Mouse (Mus musculus) liver, adult 2 months (tissue): ENCODE data around the gene Rnf121. TPM values are rescaled to one million over a fixed set of nuclear protein-coding genes. Genes with fewer than 3 reads are reported as not detected.

Experiments
- DNase-seq: peaks from one replicate; pipeline ENCODE4 v3.0.0-alpha.2; 2011; ENCODE audit warnings: low read depth, low spot score; ENCODE audit errors: extremely low read depth
- H3K27ac ChIP-seq: fragments of 200-500 bp; replicated peaks from 2 replicates; pipeline ENCODE4 v1.5.1; 2012; ENCODE audit warnings: low read depth, mild to moderate bottlenecking, control low read depth, inconsistent platforms, low read length; ENCODE audit not compliant: insufficient read depth
- H3K27me3 ChIP-seq: fragments of 200-500 bp; 2 replicates; pipeline ENCODE4 v1.6.1; 2012; ENCODE audit warnings: mild to moderate bottlenecking, moderate library complexity, low read length, inconsistent platforms; ENCODE audit not compliant: control insufficient read depth, insufficient read depth
- H3K36me3 ChIP-seq: fragments of 200-500 bp; 2 replicates; pipeline ENCODE4 v1.6.1; 2012; ENCODE audit warnings: low read length, inconsistent platforms; ENCODE audit not compliant: control insufficient read depth, insufficient read depth
- H3K4me1 ChIP-seq: fragments of 200-500 bp; 2 replicates; pipeline ENCODE4 v1.6.1; 2011; ENCODE audit warnings: low read length; ENCODE audit not compliant: control insufficient read depth, insufficient read depth
- H3K4me3 ChIP-seq: fragments of 200-500 bp; 2 replicates; pipeline ENCODE4 v1.5.1; 2011; ENCODE audit warnings: low read depth, mild to moderate bottlenecking, control low read depth, low read length, moderate library complexity; ENCODE audit not compliant: insufficient read depth
- H3K79me2 ChIP-seq: fragments of 200-500 bp; 2 replicates; pipeline ENCODE4 v1.6.1; 2012; ENCODE audit warnings: inconsistent platforms, mild to moderate bottlenecking, low read length, moderate library complexity; ENCODE audit not compliant: control insufficient read depth, insufficient read depth
- H3K9ac ChIP-seq: fragments of 200-500 bp; 2 replicates; pipeline ENCODE4 v1.6.1; 2012; ENCODE audit warnings: low read depth, mild to moderate bottlenecking, control low read depth, inconsistent platforms, low read length
- CTCF ChIP-seq: fragments of 200-500 bp; IDR thresholded peaks from 2 replicates; pipeline ENCODE4 v1.5.1; 2011; ENCODE audit warnings: low read depth, low read length, control low read depth
- POLR2A ChIP-seq: fragments of 200-500 bp; IDR thresholded peaks from 2 replicates; pipeline ENCODE4 v1.6.1; 2011; ENCODE audit warnings: low read length, control low read depth; ENCODE audit not compliant: insufficient read depth; ENCODE audit errors: extremely low read depth
- WGBS: fragments of 180-500 bp; shearing (Covaris S2); methylation state at CpG from one replicate; pipeline ENCODE4 v1.1.7; 2018; 5-methylcytosine and 5-hydroxymethylcytosine counted together
- polyA plus RNA-seq: library from polyadenylated mRNA; depleted of rRNA; stranded (reverse); fragments of >200 nt; gene quantifications from 2 replicates; pipeline ENCODE4 v1.2.3, GENCODE M21; 2012
- total RNA-seq: library from RNA; depleted of rRNA; stranded (reverse); fragments of >200 nt; gene quantifications from 2 replicates; pipeline ENCODE4 v1.2.3, GENCODE M21; 2014

Gene Rnf121
- total and polyA plus RNA-seq, 2 experiments, result 17.1 to 18.3 TPM

- H3K27ac ChIP-seq, result no peak overlapping the region
- no peak overlapping the region for H3K4me3 ChIP-seq
- no peak overlapping the region for H3K9ac ChIP-seq
- no peak for DNase-seq
- WGBS, result 91% methylated on average over 9 of the region's 9 CpGs
- peaks cover 3% of the 10 kb centered on the region; the same call in 1 of the 2 replicates for H3K4me1 ChIP-seq
- no peaks in the 10 kb centered on the region for H3K79me2 ChIP-seq
- peaks cover 61% of the 10 kb centered on the region for H3K36me3 ChIP-seq
- no peaks in the 10 kb centered on the region for H3K27me3 ChIP-seq
- TF ChIP-seq CTCF (no peak), POLR2A (no peak)
Measured at GRCm38 (mm10) chr7:102011855-102012254, 53.4 kb downstream of the Rnf121 start.

GRCm38 (mm10) chr7:102006520-102006919, 58.7 kb downstream of the Rnf121 start:
- no peak for DNase-seq
- no peak overlapping the region for H3K27ac ChIP-seq
- no peak overlapping the region for H3K9ac ChIP-seq
- WGBS, result 94% methylated on average over 1 of the region's 1 CpGs
- peaks cover 74% of the 10 kb centered on the region for H3K36me3 ChIP-seq
- no peaks in the 10 kb centered on the region for H3K27me3 ChIP-seq
- TF ChIP-seq CTCF (no peak), POLR2A (no peak)
- no peaks in the 10 kb centered on the region; the same call in 1 of the 2 replicates for H3K79me2 ChIP-seq
- H3K4me3 ChIP-seq, result no peak overlapping the region
- no peaks in the 10 kb centered on the region for H3K4me1 ChIP-seq

- Histone ChIP-seq H3K79me2 (no peaks in the 10 kb centered on the region; the same call in 1 of the 2 replicates), H3K9ac (no peak overlapping the region), H3K27me3 (no peaks in the 10 kb centered on the region), H3K27ac (no peak overlapping the region), H3K4me1 (no peaks in the 10 kb centered on the region), H3K36me3 (peaks cover 73% of the 10 kb centered on the region), H3K4me3 (no peak overlapping the region)
- DNase-seq, result no peak
- no peak for TF ChIP-seq POLR2A
- TF ChIP-seq CTCF, result no peak
- 92% methylated on average over 26 of the region's 26 CpGs for WGBS
Measured at GRCm38 (mm10) chr7:102000921-102001630, 64.2 kb downstream of the Rnf121 start.

- H3K4me3 ChIP-seq, result no peak overlapping the region
- 92% methylated on average over 8 of the region's 8 CpGs for WGBS
- no peaks in the 10 kb centered on the region for H3K4me1 ChIP-seq
- no peak for TF ChIP-seq POLR2A
- no peak for TF ChIP-seq CTCF
- no peak for DNase-seq
- no peaks in the 10 kb centered on the region; the same call in 1 of the 2 replicates for H3K79me2 ChIP-seq
- H3K9ac ChIP-seq, result no peak overlapping the region
- peaks cover 67% of the 10 kb centered on the region for H3K36me3 ChIP-seq
- no peak overlapping the region for H3K27ac ChIP-seq
- H3K27me3 ChIP-seq, result no peaks in the 10 kb centered on the region
Measured at GRCm38 (mm10) chr7:102000296-102000695, 65.0 kb downstream of the Rnf121 start.

GRCm38 (mm10) chr7:101999461-102000151, 65.7 kb downstream of the Rnf121 start:
- TF ChIP-seq CTCF (peak; percentile 11; the same call in 1 of the 2 replicates), POLR2A (no peak)
- Histone ChIP-seq H3K27me3 (no peaks in the 10 kb centered on the region), H3K9ac (no peak overlapping the region), H3K79me2 (no peaks in the 10 kb centered on the region; the same call in 1 of the 2 replicates), H3K27ac (no peak overlapping the region), H3K36me3 (peaks cover 62% of the 10 kb centered on the region), H3K4me1 (no peaks in the 10 kb centered on the region), H3K4me3 (no peak overlapping the region)
- 91% methylated on average over 15 of the region's 15 CpGs for WGBS
- DNase-seq, result no peak
